Mouse (Mus musculus): ENCODE measurements around the gene Usp5. TPM values are rescaled to one million over a fixed set of nuclear protein-coding genes. Genes with fewer than 3 reads are reported as not detected.
"Not testable (repeated sequence)": the region's sequence is repeated elsewhere in the genome, so short reads cannot be mapped to it uniquely, and the experiment has no call there.

The Usp5 gene
- polyA plus RNA-seq, 1 experiment from 2014 or later: 202 TPM

- Histone ChIP-seq H3K9ac (no peak overlapping the region), H3K36me3 (peaks cover 65% of the 10 kb centered on the region), H3K9me3 (replicated peaks) (no peaks in the 10 kb centered on the region), H3K4me3 (no peak overlapping the region), H3K4me2 (replicated peaks) (peak overlapping the region; percentile 89; the same call in 1 of the 2 replicates), H3K4me1 (peaks cover 26% of the 10 kb centered on the region), H3K27ac (peak overlapping the region; percentile 30; the same call in 1 of the 2 replicates), H3K27me3 (no peaks in the 10 kb centered on the region)
- 67% methylated on average over 9 of the region's 9 CpGs for WGBS
- ATAC-seq (ENCODE audit: low FRiP score): no peak
Observed at GRCm38 (mm10) chr6:124814858-124815774, 14.2 kb downstream of the Usp5 start.

GRCm38 (mm10) chr6:124814448-124814847 is 14.8 kb downstream of the Usp5 start:
- Histone ChIP-seq H3K27ac (peak overlapping the region; percentile 84), H3K9me3 (replicated peaks) (no peaks in the 10 kb centered on the region), H3K4me2 (replicated peaks) (peak overlapping the region; percentile 89), H3K4me3 (peak overlapping the region; percentile 69), H3K27me3 (no peaks in the 10 kb centered on the region), H3K4me1 (peaks cover 33% of the 10 kb centered on the region), H3K36me3 (peaks cover 59% of the 10 kb centered on the region), H3K9ac (peak overlapping the region; percentile 79)
- 48% methylated on average over 8 of the region's 8 CpGs for WGBS
- peak; percentile 53 for ATAC-seq (ENCODE audit: low FRiP score)

GRCm38 (mm10) chr6:124813933-124814332 is 15.4 kb downstream of the Usp5 start, which contains the start of gene Tpi1:
Gene Tpi1, minus strand, starts transcription at chr6:124814296.
- H3K4me3 ChIP-seq: peak within 1 kb of the TSS; percentile 69
- WGBS: 0% methylated on average over 22 of the region's 22 CpGs
- no peaks in the 10 kb centered on the region for H3K27me3 ChIP-seq
- peak within 1 kb of the TSS; percentile 84 for H3K27ac ChIP-seq
- peak within 1 kb of the TSS; percentile 89 for H3K4me2 ChIP-seq (replicated peaks)
- H3K4me1 ChIP-seq: peaks cover 38% of the 10 kb centered on the region
- H3K36me3 ChIP-seq: peaks cover 54% of the 10 kb centered on the region
- H3K9ac ChIP-seq: peak within 1 kb of the TSS; percentile 79
- ATAC-seq (ENCODE audit: low FRiP score): peak; percentile 84
- H3K9me3 ChIP-seq (replicated peaks): no peaks in the 10 kb centered on the region

GRCm38 (mm10) chr6:124813496-124813895 is 15.8 kb downstream of the Usp5 start:
- Histone ChIP-seq H3K9ac (peak overlapping the region; percentile 79), H3K27ac (peak overlapping the region; percentile 84), H3K36me3 (peaks cover 49% of the 10 kb centered on the region), H3K4me1 (peaks cover 41% of the 10 kb centered on the region), H3K4me3 (peak overlapping the region; percentile 69), H3K4me2 (replicated peaks) (peak overlapping the region; percentile 89), H3K9me3 (replicated peaks) (no peaks in the 10 kb centered on the region), H3K27me3 (no peaks in the 10 kb centered on the region)
- under 1% methylated on average over 18 of the region's 18 CpGs for WGBS
- ATAC-seq (ENCODE audit: low FRiP score): peak; percentile 69

- Histone ChIP-seq H3K4me2 (replicated peaks) (peak overlapping the region; percentile 89), H3K9me3 (replicated peaks) (no peaks in the 10 kb centered on the region), H3K9ac (peak overlapping the region; percentile 79), H3K4me1 (peaks cover 46% of the 10 kb centered on the region), H3K27ac (peak overlapping the region; percentile 84), H3K36me3 (peaks cover 43% of the 10 kb centered on the region), H3K4me3 (peak overlapping the region; percentile 69), H3K27me3 (no peaks in the 10 kb centered on the region)
- no peak for ATAC-seq (ENCODE audit: low FRiP score)
- 15% methylated on average over 9 of the region's 9 CpGs for WGBS
Observed at GRCm38 (mm10) chr6:124812848-124813247, 16.4 kb downstream of the Usp5 start.

- peak overlapping the region; percentile 89 for H3K4me2 ChIP-seq (replicated peaks)
- no peaks in the 10 kb centered on the region for H3K27me3 ChIP-seq
- peaks cover 46% of the 10 kb centered on the region for H3K4me1 ChIP-seq
- no peak for ATAC-seq (ENCODE audit: low FRiP score)
- H3K27ac ChIP-seq: peak overlapping the region; percentile 7; the same call in 1 of the 2 replicates
- H3K4me3 ChIP-seq: peak overlapping the region; percentile 69
- H3K9ac ChIP-seq: peak overlapping the region; percentile 79; the same call in 1 of the 2 replicates
- WGBS: 86% methylated on average over 24 of the region's 24 CpGs
- H3K36me3 ChIP-seq: peaks cover 33% of the 10 kb centered on the region
- no peaks in the 10 kb centered on the region for H3K9me3 ChIP-seq (replicated peaks)
Observed at GRCm38 (mm10) chr6:124811701-124812560, 17.4 kb downstream of the Usp5 start.

- H3K4me1 ChIP-seq: peaks cover 48% of the 10 kb centered on the region
- H3K36me3 ChIP-seq: peaks cover 28% of the 10 kb centered on the region
- no peaks in the 10 kb centered on the region for H3K9me3 ChIP-seq (replicated peaks)
- 81% methylated on average over 4 of the region's 4 CpGs for WGBS
- no peaks in the 10 kb centered on the region for H3K27me3 ChIP-seq
- no peak overlapping the region for H3K4me3 ChIP-seq
- H3K4me2 ChIP-seq (replicated peaks): no peak overlapping the region
- ATAC-seq (ENCODE audit: low FRiP score): no peak
- H3K9ac ChIP-seq: no peak overlapping the region
- H3K27ac ChIP-seq: no peak overlapping the region
Observed at GRCm38 (mm10) chr6:124811403-124811665, 17.9 kb downstream of the Usp5 start.

GRCm38 (mm10) chr6:124810566-124811402 is 18.5 kb downstream of the Usp5 start:
- H3K27me3 ChIP-seq; H3K9me3 ChIP-seq (replicated peaks); ATAC-seq (ENCODE audit: low FRiP score); H3K27ac ChIP-seq; H3K4me2 ChIP-seq (replicated peaks); H3K4me3 ChIP-seq; H3K9ac ChIP-seq: not testable (repeated sequence)
- 89% methylated on average over 11 of the region's 11 CpGs for WGBS
- peaks cover 52% of the 10 kb centered on the region for H3K4me1 ChIP-seq
- peaks cover 22% of the 10 kb centered on the region for H3K36me3 ChIP-seq

GRCm38 (mm10) chr6:124809775-124810538 is 19.3 kb downstream of the Usp5 start:
- H3K4me1 ChIP-seq: peaks cover 57% of the 10 kb centered on the region
- H3K36me3 ChIP-seq: peaks cover 15% of the 10 kb centered on the region
- no peaks in the 10 kb centered on the region for H3K27me3 ChIP-seq
- peak overlapping the region; percentile 89 for H3K4me2 ChIP-seq (replicated peaks)
- H3K9ac ChIP-seq: peak overlapping the region; percentile 63
- peak; percentile 2; the same call in 1 of the 2 replicates for ATAC-seq (ENCODE audit: low FRiP score)
- H3K9me3 ChIP-seq (replicated peaks): no peaks in the 10 kb centered on the region
- H3K4me3 ChIP-seq: peak overlapping the region; percentile 54
- 41% methylated on average over 14 of the region's 14 CpGs for WGBS
- peak overlapping the region; percentile 87 for H3K27ac ChIP-seq

- peak; percentile 18 for ATAC-seq (ENCODE audit: low FRiP score)
- WGBS: under 1% methylated on average over 35 of the region's 35 CpGs
- Histone ChIP-seq H3K4me1 (peaks cover 49% of the 10 kb centered on the region), H3K4me2 (replicated peaks) (peak overlapping the region; percentile 89), H3K9me3 (replicated peaks) (no peaks in the 10 kb centered on the region), H3K36me3 (peaks cover 14% of the 10 kb centered on the region), H3K4me3 (peak overlapping the region; percentile 54), H3K27me3 (no peaks in the 10 kb centered on the region), H3K9ac (peak overlapping the region; percentile 63), H3K27ac (peak overlapping the region; percentile 87)
Observed at GRCm38 (mm10) chr6:124809052-124809774, 20.1 kb downstream of the Usp5 start.
